Mouse (Mus musculus): Measurements from ENCODE around the gene Oat. TPM values are rescaled to one million over a fixed set of nuclear protein-coding genes. Genes with fewer than 3 reads are reported as not detected.

Oat gene
- polyA plus RNA-seq, 2 experiments from 2014 or later = 77.0 to 91.2 TPM

DNA sequence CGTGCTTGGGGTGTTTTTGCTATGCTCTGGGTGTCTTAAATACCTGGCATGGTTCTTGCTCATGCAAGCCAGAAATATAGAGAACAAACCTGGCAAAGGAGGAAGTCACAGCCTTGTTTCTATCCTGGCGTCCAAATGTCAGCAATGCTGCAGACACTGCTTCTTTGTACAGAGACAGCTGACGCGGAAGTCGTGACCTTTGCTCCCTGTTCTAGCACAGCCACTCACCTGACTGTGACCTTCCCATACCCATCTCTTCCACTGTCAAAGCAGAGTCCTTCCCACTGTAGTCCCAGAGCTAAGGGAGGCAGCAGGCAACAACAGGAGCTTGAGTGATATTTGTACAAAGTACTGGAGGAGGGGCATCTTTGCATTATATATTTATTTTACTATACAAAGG is 13.4 kb upstream of the Oat start:
- ATAC-seq = no peak

DNA sequence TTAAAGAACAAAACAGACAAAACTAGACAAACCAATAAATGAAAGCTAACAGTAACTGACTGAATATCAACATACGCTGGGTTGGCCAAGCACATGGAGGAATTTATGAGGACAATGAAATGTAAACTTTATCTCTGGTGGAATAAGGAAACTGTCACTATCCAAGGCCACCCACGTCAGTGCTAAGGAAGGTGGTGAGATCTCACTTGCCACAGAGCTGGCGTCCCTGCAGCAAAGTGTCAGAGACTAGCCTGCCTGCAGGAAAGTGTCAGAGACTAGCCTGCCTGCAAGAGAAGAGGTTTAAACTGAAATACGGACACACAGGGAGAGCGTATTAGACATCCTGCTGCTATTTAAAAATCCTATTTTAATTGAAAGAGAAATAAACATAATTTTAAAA is 11.0 kb upstream of the Oat start:
- no peak for ATAC-seq

DNA sequence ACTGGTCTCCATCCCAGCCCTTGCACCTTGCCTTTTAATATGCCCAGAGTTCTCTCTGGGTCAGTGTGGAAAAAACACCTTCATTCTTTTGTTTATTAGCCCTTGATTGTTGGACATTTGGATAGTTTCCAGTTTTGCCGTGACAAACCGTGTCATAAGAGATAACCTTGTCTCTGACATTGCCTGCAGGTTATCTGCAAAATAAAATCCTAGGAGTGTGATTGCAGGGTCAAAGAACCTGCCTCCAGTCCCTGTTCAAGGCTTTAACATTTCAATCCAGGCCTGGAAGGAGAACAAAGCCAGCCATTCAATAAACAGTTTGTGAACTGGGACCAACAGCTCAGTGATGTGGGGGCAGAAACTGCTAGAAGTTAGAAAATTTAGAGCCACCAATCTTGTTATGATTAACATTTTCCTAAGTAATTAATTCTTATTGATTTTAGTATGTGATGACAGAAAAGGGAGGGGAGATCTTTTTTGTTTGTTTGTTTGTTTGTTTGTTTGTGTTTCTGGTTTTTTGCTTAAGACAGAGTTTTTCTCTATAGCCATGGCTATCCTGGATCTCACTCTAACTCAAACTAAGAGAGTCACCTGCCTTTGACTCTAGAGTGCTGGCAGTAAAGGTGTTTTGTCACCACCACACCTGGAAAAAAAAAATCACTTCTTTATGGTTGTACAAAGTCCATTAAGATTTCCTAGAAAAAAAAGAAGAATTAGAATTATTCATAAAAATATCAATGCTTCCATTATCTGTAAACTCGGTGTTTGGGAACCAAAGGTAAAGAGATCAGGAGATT is 9.7 kb upstream of the Oat start:
- ATAC-seq = no peak

DNA sequence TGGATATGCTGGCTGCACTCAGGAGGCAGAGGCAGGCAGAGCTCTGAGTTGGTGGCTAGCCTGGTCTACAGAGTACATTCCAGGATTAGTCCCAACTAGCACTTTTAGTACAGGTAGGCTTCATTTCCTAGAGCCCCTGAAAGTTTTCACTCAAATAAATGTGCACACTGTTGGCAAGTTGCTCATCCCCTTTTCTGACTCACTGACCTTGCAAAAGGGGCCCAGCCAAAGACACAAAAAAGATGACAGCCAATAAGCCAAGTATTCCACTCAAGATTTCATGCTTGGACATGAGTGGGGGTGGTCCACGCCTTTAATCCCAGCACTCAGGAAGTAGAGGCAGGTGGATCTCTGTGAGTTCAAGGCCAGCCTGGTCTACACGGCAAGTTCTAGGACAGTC is 5.2 kb upstream of the Oat start:
- ATAC-seq = no peak

DNA sequence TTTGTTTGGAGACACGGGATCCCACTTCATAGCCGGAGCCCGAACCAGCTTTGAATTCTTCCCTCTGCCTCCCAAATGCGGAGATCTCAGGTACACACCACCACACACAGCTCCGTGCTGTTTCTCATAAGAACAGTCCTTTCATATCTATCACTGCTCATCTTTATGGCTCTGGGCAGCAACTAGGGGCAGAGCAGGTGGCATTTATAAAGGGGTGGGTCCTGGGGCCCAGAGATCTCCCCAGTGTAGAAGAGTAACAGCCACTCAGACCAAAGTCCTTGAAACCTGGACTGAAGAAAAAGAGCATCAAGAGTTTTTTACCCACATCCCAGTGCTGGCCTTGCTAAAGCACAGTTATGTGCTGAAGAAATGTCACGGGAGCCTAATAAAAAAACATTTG is 4.3 kb upstream of the Oat start:
- no peak for ATAC-seq

DNA sequence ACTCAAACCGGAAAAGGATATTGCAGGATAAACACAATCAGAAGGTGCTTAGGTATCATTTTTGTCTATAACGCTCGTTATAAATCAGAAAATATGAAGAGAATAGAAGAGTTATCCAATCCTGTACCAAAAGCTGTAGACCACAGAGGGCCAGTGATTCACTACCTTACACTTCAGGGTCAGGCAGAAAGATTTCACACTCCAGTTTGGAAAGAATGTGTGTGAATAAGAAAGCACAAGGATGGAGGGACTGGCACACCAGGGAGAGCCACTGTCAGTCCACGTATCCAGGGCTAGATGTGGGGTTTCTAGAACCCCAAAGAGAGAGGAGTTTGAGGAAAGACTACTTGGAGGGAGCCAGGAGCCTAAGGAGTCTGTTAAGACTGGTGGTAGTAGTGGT is 693 bp upstream of the Oat start:
- no peak for ATAC-seq

DNA sequence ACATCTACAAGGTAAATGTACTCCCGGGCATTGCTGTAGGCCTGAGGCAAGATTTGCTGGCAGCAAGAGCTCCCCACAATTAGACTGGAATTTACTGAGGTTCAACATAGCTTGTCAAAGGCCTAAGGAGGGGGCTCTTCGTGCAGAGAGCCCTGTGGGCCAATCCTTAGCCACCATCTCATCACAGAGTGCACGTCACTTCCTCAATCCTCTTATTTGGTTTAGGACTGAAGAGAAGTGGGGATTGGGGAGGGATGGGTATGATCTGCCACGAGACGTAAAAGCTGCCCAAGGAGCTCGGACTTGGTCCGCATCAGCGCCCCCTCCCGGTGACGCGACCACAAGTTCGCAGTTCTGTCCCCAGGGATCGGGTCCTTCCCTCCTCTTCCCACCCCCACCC is 575 bp downstream of the Oat start:
- ATAC-seq = peak; percentile 72

DNA sequence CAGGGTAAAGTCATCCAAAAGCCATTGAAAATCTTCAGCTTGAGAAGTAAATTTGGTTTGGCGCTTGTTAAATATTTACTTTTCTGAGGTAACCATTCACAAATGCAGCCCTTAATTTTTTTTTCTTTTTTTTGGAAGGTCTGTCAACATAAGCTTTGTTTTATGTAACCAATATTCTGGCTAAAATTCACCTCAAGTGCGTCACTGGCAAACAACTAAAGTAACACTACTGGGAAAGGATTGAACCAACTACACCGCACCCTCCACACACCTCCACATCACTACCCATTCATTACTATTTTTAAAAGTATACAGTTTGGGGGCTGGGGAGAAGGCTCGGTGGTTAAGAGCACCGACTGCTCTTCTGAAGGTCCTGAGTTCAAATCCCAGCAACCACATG is 1.6 kb downstream of the Oat start:
- no peak for ATAC-seq

DNA sequence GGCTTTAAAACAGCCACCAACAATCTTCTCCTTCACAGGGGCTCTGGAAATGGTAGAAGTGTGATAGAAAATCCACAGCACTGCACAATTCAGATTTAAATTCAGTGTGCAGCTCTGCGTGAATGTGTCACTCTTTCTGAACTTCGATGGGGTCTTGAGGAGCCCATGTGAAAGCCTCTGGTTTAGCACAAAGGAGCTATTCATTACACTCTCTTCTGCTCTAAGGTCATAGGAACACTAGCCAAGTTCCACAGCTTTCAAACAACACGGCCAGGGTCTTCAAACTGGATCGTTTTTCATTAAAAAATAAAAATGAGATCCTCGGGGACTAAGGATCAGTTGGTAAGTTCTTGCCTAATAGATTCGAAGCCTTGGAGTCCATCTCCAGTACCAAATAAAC is 3.0 kb downstream of the Oat start:
- no peak for ATAC-seq

DNA sequence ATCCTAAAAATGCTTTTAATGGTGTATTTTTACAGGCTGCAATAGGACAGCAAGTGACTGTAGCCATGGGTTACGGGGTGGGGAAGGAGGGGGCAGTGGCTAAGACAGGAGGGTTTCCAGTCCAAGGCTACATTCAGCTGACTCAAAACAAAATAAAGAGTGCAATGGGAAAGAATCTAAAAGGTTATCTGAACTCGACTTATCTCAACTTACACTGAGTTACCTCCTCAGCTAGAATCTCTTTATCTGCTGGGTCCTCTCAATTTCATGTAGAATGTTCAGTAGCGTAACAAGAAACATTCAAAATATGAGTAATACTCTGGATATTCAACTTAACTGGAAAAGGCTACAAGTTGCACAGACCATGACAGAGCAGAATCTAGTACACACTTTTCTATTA is 3.5 kb downstream of the Oat start:
- ATAC-seq = no peak

DNA sequence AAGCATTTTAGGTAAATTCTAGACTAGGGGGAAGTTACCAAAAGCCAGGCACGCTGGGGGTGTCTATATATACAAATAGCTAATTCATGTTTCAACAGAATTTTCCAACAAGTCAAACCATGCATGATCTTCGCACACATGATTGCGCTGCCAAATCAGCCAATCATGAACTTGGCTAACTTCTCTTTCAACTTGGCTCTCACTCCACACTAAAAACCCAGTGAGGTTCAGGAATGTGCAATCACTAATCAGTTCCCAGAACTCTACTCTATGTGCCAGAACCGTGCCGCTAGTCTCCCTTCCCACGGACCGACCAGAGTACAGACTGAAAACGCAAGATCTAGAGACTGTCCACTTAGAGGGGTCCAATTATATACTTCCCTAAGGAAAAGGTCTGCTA is 4.7 kb downstream of the Oat start:
- ATAC-seq = no peak

DNA sequence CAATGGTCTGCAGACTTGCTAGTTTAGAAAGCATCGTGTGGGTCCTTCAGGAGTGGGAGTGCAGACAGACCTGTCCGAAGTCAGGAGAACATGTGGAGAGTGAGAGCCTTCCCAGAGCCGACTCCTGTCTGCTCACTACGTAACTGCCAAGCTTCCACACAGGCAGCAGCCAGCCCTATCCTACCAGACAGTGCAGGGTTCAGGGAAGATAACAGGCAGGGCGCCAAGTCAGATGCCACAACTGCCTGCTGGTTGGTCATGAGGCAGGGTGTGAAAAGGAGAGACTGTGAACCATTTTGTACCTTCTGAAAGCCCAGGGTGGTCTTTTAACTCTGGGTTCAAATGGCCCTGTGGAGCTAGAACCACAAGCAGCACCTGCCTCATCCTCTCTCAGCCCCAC is 6.1 kb downstream of the Oat start:
- ATAC-seq = no peak

DNA sequence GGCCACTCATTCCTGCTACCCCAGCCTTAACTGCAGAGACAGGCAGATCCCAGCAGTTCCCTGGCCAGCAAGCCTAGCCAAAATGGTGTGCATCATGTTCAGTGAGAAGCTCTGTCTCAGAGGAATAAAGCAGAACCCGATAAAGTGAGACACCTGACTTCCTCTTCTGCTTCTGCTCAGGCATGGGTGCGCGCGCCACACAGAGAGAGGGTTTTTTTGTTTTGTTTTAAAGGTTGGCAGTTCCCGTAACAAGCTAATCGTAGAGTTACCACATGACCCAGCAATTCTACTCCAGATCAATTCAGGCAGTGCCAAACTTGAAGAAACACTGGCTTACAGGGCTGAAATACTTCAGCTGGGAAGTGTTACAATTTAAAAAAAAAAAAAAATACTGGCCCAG is 7.4 kb downstream of the Oat start:
- ATAC-seq = peak; percentile 93

DNA sequence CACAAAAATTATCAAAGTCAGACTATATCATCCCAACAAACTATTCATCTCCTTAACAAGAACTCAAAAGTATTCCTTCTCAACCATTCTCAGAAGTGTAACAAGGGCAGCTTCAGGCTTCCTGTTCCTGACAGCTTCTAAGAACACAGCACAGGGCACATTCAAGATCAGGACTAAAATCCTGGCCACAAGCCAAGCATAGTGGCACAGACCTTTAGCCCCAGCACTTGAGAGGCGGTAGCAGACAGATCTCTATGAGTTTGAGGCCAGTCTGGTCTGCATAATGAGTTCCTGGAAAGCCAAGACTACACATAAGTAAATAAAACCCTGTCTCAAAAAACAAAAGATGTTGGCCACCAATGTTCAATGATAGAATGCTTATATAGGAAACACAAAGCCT is 10.4 kb downstream of the Oat start:
- no peak for ATAC-seq

DNA sequence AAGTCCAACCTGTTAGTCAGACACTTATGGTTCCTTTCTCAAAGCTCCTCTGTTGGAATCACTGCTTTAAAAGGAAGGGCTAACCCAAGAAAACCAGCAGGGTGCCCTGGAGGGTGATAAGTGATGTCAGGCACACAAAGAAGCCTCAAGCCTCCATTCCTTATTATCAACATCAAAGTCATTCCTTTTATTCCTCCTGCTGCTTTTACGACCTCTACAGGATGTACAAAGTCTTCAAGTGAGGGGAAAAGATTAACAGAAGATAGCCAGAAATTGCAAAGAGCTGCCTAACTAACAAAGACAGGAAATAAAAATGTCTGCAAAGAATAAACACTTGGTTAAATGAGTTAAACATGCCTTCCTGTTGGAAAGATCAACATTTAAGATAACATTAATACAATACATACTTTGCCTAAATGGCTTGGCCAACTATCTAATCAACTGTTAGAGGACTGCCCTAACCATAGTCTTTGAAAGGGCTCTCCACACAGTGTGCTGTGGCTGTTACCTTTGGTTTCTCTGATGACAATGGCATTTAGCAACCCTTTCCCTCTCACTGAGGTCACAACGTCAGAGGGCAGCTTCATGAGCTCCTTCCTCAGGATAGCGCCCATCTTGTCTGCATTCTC is 16.9 kb downstream of the Oat start:
- no peak for ATAC-seq

DNA sequence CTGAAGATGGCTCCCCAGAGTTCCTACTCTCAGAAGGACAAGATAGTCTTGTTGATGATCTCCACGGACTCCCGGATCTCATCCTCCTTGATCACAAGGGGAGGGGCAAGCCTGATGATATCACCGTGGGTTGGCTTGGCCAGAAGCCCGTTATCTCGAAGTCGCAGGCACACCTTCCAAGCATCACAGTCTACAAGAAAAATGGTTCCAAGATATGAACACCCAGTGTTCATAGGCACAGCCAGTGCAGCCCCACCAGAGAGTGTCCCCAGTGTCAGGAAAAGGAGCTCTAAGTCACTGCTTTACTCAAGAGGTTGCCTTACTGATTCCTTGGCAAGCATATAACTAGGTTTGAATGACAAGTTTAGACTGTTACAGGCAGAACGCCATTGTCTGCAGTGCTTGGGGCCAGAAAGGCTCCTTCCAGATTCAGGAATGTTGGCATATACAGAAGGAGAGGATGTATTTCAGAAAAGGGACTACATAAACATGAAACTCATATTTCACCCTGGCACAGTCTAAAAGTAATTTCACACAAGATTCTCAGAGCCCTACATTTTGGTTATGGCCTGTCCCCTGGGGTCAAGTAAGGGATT is 18.0 kb downstream of the Oat start:
- no peak for ATAC-seq

DNA sequence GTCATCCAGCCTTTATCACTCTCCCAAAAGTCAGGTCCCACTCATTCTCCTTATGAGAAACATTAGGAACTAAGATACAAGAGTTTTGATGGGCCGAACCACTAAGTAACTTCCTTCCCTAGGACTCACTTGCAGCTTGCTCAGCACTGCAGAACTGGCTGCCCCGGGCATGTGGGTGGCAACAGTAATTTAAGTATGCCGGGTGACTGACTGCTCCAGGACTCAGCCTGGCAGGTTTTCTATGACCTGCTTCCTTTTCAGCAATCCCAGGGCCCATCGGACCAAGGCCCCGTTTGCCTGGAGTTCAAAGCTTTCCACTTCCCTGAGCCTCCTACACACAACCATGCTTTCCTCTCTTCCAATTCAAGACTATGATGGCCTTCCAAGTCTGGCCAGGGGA is 19.6 kb downstream of the Oat start:
- ATAC-seq = no peak

DNA sequence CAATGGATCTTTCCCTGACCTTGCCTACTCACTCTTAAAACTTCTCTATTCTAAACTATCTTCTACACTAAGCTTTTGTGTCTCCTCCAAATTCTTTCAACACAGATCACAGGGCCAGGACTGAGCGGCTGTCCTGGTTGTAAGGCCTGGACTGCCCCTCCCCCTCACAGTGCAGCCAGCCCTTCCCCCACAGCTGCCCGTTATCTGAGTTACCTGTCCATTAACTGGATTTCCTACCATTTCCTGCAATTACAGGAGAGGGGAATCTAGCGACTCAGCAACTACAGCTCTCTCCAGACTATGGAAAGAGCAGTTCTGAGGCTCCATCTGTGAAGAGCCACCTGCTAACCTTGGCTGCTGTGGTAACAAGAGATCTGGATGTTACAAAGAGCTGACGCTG is 20.3 kb downstream of the Oat start:
- ATAC-seq = no peak

DNA sequence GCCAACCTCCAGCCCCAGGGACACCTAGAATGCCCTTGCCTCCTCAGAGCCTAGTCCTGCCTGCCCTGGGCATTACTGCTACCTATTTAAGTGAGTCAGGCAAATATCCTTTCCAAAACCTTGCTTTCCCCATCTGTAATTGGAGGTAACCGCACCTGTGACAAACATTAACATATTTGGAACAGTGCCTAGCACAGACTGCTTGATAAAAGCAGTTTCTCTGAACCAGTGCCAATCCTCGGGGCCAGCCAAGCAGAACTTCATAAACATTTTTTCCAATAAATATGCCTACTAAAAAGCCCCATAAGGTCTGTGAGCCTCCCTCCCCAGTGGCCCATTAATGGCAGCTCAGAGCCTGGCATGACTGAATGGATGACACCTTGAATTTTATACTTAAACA is 22.1 kb downstream of the Oat start:
- no peak for ATAC-seq

DNA sequence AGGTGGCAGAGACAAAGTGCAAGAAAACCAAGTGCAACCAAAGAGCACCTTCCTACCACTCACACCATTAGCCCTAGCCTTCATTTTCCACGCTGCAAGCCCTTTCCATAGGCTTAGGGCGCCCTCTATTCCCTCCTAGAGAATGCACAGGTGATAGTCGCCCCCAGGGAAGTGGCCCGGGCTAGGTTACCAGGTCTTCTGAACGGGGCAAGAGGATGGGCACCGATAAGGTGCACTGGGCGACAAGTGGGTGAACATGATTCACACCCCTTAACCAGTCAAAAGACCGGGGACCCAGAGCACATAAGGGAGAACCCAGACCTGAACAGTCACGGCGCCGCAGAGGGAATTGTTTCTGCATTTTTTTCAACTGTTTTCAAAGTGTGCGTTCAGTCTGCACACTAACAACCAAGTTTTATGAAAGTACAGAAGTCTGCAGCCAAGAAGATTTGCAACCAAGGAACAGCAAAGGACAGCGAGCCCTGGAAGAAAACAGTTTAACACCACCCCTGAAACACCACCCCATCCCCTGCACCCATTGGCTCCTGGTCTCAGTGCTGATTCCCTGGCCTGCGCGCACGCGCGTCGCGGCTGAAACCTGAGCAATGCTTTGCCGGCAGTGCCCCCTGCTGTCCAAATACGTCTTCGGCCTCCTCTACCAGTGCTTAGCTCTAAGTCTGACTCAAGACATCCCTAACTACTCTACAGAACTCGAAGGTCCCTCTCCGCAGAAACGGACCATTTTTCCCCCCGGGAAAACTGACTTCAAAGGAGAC is 24.7 kb downstream of the Oat start:
- ATAC-seq = peak; percentile 97

DNA sequence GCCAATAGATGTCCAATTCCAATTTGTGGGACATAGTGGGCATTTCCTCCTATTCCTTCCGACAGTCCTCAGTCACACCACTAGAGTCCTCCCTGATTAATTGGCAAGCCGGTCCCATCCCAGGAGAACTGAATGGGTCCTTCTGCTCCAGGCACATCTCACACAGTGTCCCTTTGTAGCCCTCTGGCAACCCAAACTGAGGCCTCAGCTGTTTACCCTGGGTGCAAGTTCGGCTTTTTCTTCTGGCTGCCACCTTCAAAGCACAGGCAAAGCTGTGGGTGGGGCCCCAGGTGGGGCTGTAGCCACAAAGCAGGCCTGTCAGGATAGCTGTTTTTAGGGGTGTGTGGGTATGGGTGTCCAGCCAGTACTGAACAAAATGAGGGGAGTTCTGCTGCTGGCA is 29.1 kb downstream of the Oat start:
- ATAC-seq = no peak

DNA sequence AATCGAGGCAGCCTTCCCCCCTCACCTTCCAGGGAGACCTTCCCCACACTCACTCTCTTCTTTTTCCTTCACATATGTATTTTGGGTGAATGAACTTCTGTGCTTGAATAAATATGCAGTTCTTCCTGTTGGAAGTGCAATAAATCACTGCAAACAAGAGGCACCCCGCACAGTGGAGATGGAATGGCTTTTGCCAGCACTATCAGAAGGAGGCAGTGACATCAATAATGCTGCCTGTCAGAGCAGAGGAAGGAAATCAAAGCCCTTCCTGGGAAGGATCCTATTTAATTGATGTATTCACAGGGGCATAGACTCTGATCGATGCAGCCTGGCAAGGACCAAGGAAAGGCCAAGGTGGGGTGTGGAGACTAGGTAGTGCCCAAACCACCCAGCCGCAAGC is 33.8 kb downstream of the Oat start:
- no peak for ATAC-seq

DNA sequence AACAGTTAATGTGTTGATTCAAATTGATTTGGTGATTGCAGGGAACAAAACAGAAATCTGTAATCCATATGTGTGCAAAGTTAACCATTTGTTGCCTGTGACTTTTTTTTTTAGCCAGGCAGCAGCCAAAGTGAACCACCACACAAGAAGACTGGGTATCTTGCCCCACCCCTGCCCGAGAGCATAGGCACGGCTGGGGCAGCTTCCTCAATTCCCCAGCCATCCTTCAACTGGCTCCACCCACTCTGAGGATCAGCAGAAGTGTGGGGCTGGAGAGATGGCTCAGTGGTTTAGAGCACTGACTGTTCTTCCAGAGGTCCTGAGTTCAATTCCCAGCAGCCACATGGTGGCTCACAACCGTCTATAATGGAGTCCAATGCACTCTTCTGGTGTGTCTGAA is 34.6 kb downstream of the Oat start:
- ATAC-seq = no peak

DNA sequence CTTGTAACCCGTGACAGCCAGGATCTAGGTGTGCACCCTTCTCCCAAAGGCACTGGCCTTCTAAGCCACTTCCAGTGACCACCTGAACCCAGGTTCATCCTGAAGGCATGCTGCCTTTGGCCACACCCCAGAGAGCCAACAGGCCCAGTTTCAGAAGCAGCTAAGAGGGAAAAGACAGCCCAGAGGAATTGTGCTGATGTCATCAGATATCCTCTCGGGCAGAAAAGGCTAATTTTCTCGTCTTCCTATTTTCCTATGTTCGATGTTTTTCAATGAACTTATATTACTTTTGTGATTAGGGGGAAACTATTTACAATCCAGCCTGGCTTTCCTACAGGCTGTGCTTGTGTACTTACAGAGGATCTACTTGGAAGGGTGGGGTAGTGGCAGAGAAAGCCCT is 35.6 kb downstream of the Oat start:
- no peak for ATAC-seq

Data from CD4-positive, CD25-positive, alpha-beta regulatory T cell, adult 4 months (primary cell).